Mouse (Mus musculus): Measurements from ENCODE around the gene Pmm1. TPM values are rescaled to one million over a fixed set of nuclear protein-coding genes. Genes with fewer than 3 reads are reported as not detected.

Pmm1 gene
- polyA plus RNA-seq, 1 experiment = 66.6 TPM

DNA sequence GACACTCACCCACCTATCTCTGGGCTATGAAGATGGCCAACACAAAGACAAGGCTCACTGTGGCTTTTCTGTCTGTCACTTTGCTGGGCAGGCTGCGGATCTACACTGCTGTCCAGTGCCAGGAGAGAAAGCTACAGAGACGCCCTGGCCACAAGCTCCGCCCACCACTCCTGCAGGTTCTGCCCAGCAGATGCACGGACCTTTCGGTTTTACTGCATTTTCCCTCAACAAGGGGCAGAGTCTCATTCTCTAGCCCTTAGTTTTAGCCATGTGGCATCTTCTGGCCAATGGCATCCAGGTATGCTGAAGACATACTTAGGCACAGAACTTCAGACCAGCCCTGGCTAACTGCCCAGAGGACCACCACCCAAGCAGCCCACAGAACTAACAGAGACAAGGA is 39.5 kb downstream of the Pmm1 start:
- no peak overlapping the region for H3ac ChIP-seq (ENCODE audit: control insufficient read depth, insufficient read length, low read depth)
- TF ChIP-seq USF1 (IDR thresholded peaks at IDR 0.05; ENCODE audit: low read depth) (peak; percentile 47), MAX (IDR thresholded peaks at IDR 0.05) (no peak)
- H3K36me3 ChIP-seq (ENCODE audit: control insufficient read depth, insufficient read depth) = peaks cover 47% of the 10 kb centered on the region
- peaks cover 74% of the 10 kb centered on the region for H3K79me2 ChIP-seq (ENCODE audit: control insufficient read depth, insufficient read depth)
- H3K27me3 ChIP-seq (ENCODE audit: control insufficient read depth, insufficient read depth, insufficient read length) = no peaks in the 10 kb centered on the region
- H3K4me3 ChIP-seq (ENCODE audit: insufficient read depth, poor library complexity, severe bottlenecking) = no peak overlapping the region
- peaks cover 26% of the 10 kb centered on the region for H3K79me3 ChIP-seq (ENCODE audit: low read depth)

DNA sequence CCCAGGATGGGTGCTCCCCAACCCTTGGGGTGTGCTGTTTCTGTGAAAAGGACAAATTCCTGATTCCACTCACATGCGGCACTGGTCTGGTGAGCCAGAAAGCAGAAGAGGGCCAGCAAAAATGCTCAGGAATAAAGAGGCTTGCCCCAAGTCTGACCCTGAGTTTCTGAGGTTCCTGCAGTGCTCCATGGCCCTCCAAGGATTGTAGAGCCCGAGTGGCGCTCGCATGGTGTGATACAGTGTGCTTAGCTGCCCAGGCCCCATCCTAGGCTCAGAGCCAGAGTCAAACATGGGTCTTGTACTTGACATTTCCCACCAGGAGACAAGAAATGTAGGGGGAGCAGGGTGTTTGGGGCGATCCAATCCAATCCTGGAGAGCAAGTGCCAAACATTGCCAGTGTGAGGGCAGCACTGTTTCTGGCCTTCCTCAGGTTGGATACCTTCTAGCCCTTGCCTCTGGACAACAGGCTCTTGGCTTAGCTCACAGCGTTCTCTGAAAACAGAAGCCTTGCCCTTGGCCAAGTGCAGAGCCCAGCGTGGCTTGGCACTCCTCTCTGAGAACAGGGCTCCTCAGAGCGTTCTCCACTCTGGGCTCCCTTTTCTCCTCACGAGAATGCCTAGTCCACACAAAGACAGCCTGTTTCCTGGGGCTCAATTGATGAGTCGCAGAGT is 40.0 kb downstream of the Pmm1 start:
- Histone ChIP-seq H3K36me3 (ENCODE audit: control insufficient read depth, insufficient read depth) (peaks cover 53% of the 10 kb centered on the region), H3K4me3 (ENCODE audit: insufficient read depth, poor library complexity, severe bottlenecking) (no peak overlapping the region), H3ac (ENCODE audit: control insufficient read depth, insufficient read length, low read depth) (no peak overlapping the region), H3K79me3 (ENCODE audit: low read depth) (peaks cover 25% of the 10 kb centered on the region), H3K27me3 (ENCODE audit: control insufficient read depth, insufficient read depth, insufficient read length) (no peaks in the 10 kb centered on the region), H3K79me2 (ENCODE audit: control insufficient read depth, insufficient read depth) (peaks cover 72% of the 10 kb centered on the region)
- TF ChIP-seq FOSL1 (IDR thresholded peaks at IDR 0.05; ENCODE audit: insufficient read depth, low read length, poor library complexity, severe bottlenecking) = no peak
- TF ChIP-seq MYOD1 (IDR thresholded peaks at IDR 0.05; ENCODE audit: control insufficient read depth, insufficient read length, low read depth) = no peak
- TF ChIP-seq CTCF (IDR thresholded peaks at IDR 0.05; ENCODE audit: control insufficient read depth, insufficient read depth, insufficient read length) = no peak
- no peak for TF ChIP-seq MAX (IDR thresholded peaks at IDR 0.05)
- TF ChIP-seq USF1 (IDR thresholded peaks at IDR 0.05; ENCODE audit: low read depth) = no peak
- TF ChIP-seq CEBPB (IDR thresholded peaks at IDR 0.05; ENCODE audit: low read depth) = no peak
- no peak for TF ChIP-seq MYOG (IDR thresholded peaks at IDR 0.05; ENCODE audit: control insufficient read depth, extremely low read depth, insufficient read length)

GRCm38 (mm10) chr15:81919062-81919461 is 41.7 kb downstream of the Pmm1 start:
- Histone ChIP-seq H3K27me3 (ENCODE audit: control insufficient read depth, insufficient read depth, insufficient read length) (no peaks in the 10 kb centered on the region), H3K79me2 (ENCODE audit: control insufficient read depth, insufficient read depth) (peaks cover 55% of the 10 kb centered on the region), H3K36me3 (ENCODE audit: control insufficient read depth, insufficient read depth) (peaks cover 66% of the 10 kb centered on the region), H3K79me3 (ENCODE audit: low read depth) (peaks cover 9% of the 10 kb centered on the region), H3ac (ENCODE audit: control insufficient read depth, insufficient read length, low read depth) (no peak overlapping the region), H3K4me3 (ENCODE audit: insufficient read depth, poor library complexity, severe bottlenecking) (no peak overlapping the region)
- no peak for TF ChIP-seq FOSL1 (IDR thresholded peaks at IDR 0.05; ENCODE audit: insufficient read depth, low read length, poor library complexity, severe bottlenecking)
- no peak for TF ChIP-seq MYOD1 (IDR thresholded peaks at IDR 0.05; ENCODE audit: control insufficient read depth, insufficient read length, low read depth)
- no peak for TF ChIP-seq USF1 (IDR thresholded peaks at IDR 0.05; ENCODE audit: low read depth)
- no peak for TF ChIP-seq MYOG (IDR thresholded peaks at IDR 0.05; ENCODE audit: control insufficient read depth, extremely low read depth, insufficient read length)
- TF ChIP-seq MAX (IDR thresholded peaks at IDR 0.05) = no peak
- no peak for TF ChIP-seq CTCF (IDR thresholded peaks at IDR 0.05; ENCODE audit: control insufficient read depth, insufficient read depth, insufficient read length)
- no peak for TF ChIP-seq CEBPB (IDR thresholded peaks at IDR 0.05; ENCODE audit: low read depth)

DNA sequence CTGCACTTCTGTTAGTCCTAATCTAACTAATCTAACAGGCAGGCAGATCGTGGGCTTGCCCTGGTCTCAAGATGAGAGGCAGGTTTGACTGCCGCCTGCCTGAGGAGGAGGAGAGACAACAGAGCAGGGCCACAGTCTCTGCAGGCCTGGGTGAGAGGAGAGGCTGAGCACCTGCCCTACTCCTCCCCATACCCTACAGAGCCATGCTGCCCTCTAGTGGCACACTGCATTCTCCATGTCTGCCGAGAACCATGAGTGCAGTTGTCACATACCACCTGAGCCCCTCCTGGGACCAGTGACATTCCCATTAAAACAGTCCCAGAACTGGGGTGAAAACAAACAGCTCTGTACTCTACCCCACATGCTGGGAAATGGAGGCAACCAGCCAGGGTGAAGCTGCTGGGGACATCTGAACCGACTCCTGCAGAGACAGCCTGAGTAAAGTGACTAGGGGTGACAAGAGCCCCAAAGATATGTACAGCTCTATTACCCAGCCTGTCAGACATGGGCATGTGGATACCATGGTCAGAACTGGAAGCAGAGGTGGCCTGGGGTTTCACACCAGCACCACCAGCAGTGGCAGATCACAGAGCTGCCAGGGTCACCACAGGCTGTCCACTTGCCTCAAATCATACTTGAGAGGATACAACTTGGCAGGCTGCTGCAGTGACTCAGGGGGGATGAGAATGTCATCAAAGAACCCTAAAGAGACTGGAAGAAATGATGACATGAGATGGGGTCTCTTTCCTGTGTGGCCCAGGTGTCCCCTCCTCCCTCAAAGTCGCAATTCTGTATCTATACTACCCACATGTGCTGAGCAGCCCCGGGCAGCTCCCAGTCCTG is 42.9 kb downstream of the Pmm1 start:
- peaks cover 67% of the 10 kb centered on the region for H3K36me3 ChIP-seq (ENCODE audit: control insufficient read depth, insufficient read depth)
- TF ChIP-seq MYOD1 (IDR thresholded peaks at IDR 0.05; ENCODE audit: control insufficient read depth, insufficient read length, low read depth) (no peak), MYOG (IDR thresholded peaks at IDR 0.05; ENCODE audit: control insufficient read depth, extremely low read depth, insufficient read length) (no peak), USF1 (IDR thresholded peaks at IDR 0.05; ENCODE audit: low read depth) (no peak), CTCF (IDR thresholded peaks at IDR 0.05; ENCODE audit: control insufficient read depth, insufficient read depth, insufficient read length) (peak; percentile 97)
- H3K79me3 ChIP-seq (ENCODE audit: low read depth) = no peaks in the 10 kb centered on the region
- no peak overlapping the region for H3ac ChIP-seq (ENCODE audit: control insufficient read depth, insufficient read length, low read depth)
- H3K4me3 ChIP-seq (ENCODE audit: insufficient read depth, poor library complexity, severe bottlenecking) = no peak overlapping the region
- no peaks in the 10 kb centered on the region for H3K27me3 ChIP-seq (ENCODE audit: control insufficient read depth, insufficient read depth, insufficient read length)
- H3K79me2 ChIP-seq (ENCODE audit: control insufficient read depth, insufficient read depth) = peaks cover 43% of the 10 kb centered on the region

DNA sequence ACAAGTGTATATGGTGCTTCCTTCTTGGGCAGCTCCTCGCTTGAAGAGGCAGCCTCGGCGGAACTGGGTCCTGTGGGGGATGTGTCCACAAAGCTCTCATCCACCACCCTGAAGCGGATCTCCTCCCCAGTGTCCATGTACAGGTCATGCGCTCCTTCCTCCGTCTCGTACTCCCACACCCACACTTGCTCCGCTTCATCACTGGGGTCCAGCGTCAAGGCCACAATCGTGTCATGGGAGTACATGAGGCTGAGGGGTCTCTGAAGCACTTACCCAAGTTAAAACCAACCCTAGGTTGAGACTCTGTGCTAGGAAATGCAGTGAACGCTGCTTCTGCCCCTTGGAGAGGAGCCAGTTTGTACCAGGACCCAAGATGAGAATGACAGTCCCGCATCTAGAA is 43.5 kb downstream of the Pmm1 start:
- Histone ChIP-seq H3K79me2 (ENCODE audit: control insufficient read depth, insufficient read depth) (peaks cover 37% of the 10 kb centered on the region), H3K79me3 (ENCODE audit: low read depth) (no peaks in the 10 kb centered on the region), H3K4me3 (ENCODE audit: insufficient read depth, poor library complexity, severe bottlenecking) (no peak overlapping the region), H3K27me3 (ENCODE audit: control insufficient read depth, insufficient read depth, insufficient read length) (no peaks in the 10 kb centered on the region), H3ac (ENCODE audit: control insufficient read depth, insufficient read length, low read depth) (no peak overlapping the region), H3K36me3 (ENCODE audit: control insufficient read depth, insufficient read depth) (peaks cover 69% of the 10 kb centered on the region)
- TF ChIP-seq MYOG (IDR thresholded peaks at IDR 0.05; ENCODE audit: control insufficient read depth, extremely low read depth, insufficient read length) = no peak
- no peak for TF ChIP-seq CEBPB (IDR thresholded peaks at IDR 0.05; ENCODE audit: low read depth)
- TF ChIP-seq USF1 (IDR thresholded peaks at IDR 0.05; ENCODE audit: low read depth) = no peak
- no peak for TF ChIP-seq MAX (IDR thresholded peaks at IDR 0.05)

GRCm38 (mm10) chr15:81915663-81916062 is 45.1 kb downstream of the Pmm1 start:
- Histone ChIP-seq H3ac (ENCODE audit: control insufficient read depth, insufficient read length, low read depth) (no peak overlapping the region), H3K36me3 (ENCODE audit: control insufficient read depth, insufficient read depth) (peaks cover 78% of the 10 kb centered on the region), H3K27me3 (ENCODE audit: control insufficient read depth, insufficient read depth, insufficient read length) (no peaks in the 10 kb centered on the region), H3K79me3 (ENCODE audit: low read depth) (no peaks in the 10 kb centered on the region), H3K4me3 (ENCODE audit: insufficient read depth, poor library complexity, severe bottlenecking) (no peak overlapping the region), H3K79me2 (ENCODE audit: control insufficient read depth, insufficient read depth) (peaks cover 21% of the 10 kb centered on the region)
- TF ChIP-seq MAX (IDR thresholded peaks at IDR 0.05) (no peak), CEBPB (IDR thresholded peaks at IDR 0.05; ENCODE audit: low read depth) (no peak), CTCF (IDR thresholded peaks at IDR 0.05; ENCODE audit: control insufficient read depth, insufficient read depth, insufficient read length) (no peak), MYOG (IDR thresholded peaks at IDR 0.05; ENCODE audit: control insufficient read depth, extremely low read depth, insufficient read length) (no peak), MYOD1 (IDR thresholded peaks at IDR 0.05; ENCODE audit: control insufficient read depth, insufficient read length, low read depth) (no peak), USF1 (IDR thresholded peaks at IDR 0.05; ENCODE audit: low read depth) (no peak), FOSL1 (IDR thresholded peaks at IDR 0.05; ENCODE audit: insufficient read depth, low read length, poor library complexity, severe bottlenecking) (no peak)

Measured in C2C12 (cell line).